Mouse (Mus musculus) forebrain, embryonic 11.5 days (tissue): ENCODE results near the gene Gpank1. TPM values are rescaled to one million over a fixed set of nuclear protein-coding genes. Genes with fewer than 3 reads are reported as not detected.
A peak's percentile ranks its signal among the peaks of the same experiment; 100 is the strongest.

Experiments used
- ATAC-seq: fragments of 200-750 bp; cut with Nextera tagmentation; replicated peaks from 2 replicates; pipeline ENCODE4 v1.8.0; 2017; ENCODE audit warnings: moderate TSS enrichment; ENCODE audit not compliant: low FRiP score
- DNase-seq: peaks from one replicate; pipeline ENCODE4 v3.0.0-alpha.2; 2017; ENCODE audit warnings: low spot score
- H3K27ac ChIP-seq: fragments of 300-500 bp; sonication (generic); 2 replicates; pipeline ENCODE4 v1.5.1; 2014; ENCODE audit warnings: low read depth, low read length
- H3K27me3 ChIP-seq: fragments of 300-500 bp; sonication (generic); 2 replicates; pipeline ENCODE4 v1.6.1; 2014; ENCODE audit warnings: mild to moderate bottlenecking, low read length, mixed read lengths; ENCODE audit not compliant: control insufficient read depth, insufficient read depth
- H3K36me3 ChIP-seq: fragments of 300-500 bp; sonication (generic); 2 replicates; pipeline ENCODE4 v1.6.1; 2014; ENCODE audit warnings: mild to moderate bottlenecking, low read length, moderate library complexity, mixed read lengths; ENCODE audit not compliant: control insufficient read depth, insufficient read depth
- H3K4me1 ChIP-seq: fragments of 300-500 bp; sonication (generic); replicated peaks from 2 replicates; pipeline ENCODE4 v1.6.1; 2014; ENCODE audit warnings: low read length, mixed read lengths; ENCODE audit not compliant: control insufficient read depth, insufficient read depth
- H3K4me2 ChIP-seq: fragments of 300-500 bp; sonication (generic); 2 replicates; pipeline ENCODE4 v1.6.1; 2014; ENCODE audit warnings: low read depth, mild to moderate bottlenecking, low read length, moderate library complexity, mixed read lengths; ENCODE audit not compliant: severe bottlenecking
- H3K4me3 ChIP-seq: fragments of 300-500 bp; sonication (generic); 2 replicates; pipeline ENCODE4 v1.5.1; 2014; ENCODE audit warnings: low read depth, low read length
- H3K9ac ChIP-seq: fragments of 300-500 bp; sonication (generic); 2 replicates; pipeline ENCODE4 v1.6.1; 2014; ENCODE audit warnings: low read length
- H3K9me3 ChIP-seq: fragments of 300-500 bp; sonication (generic); 2 replicates; pipeline ENCODE4 v1.6.1; 2016; ENCODE audit warnings: low read length, mixed read lengths; ENCODE audit not compliant: control insufficient read depth
- WGBS: fragments of 180-500 bp; shearing (Covaris S2); extraction: QIAGEN DNeasy Blood & Tissue Kit; methylation state at CpG from one replicate; pipeline ENCODE4 v1.1.7; 2014; 5-methylcytosine and 5-hydroxymethylcytosine counted together
- polyA plus RNA-seq: library from polyadenylated mRNA; unstranded; fragments of >200 nt; fragmentation: Nextera tagmentation; extraction: Ambion mirVana; gene quantifications from 2 replicates; pipeline ENCODE4 v1.2.1, GENCODE M21; 2014

The Gpank1 gene
- polyA plus RNA-seq, 1 experiment from 2014 or later = 33.7 TPM

- DNase-seq (no peak), ATAC-seq (no peak)
- H3K4me2 ChIP-seq = no peak overlapping the region
- H3K9me3 ChIP-seq = no peaks in the 10 kb centered on the region
- H3K36me3 ChIP-seq = no peaks in the 10 kb centered on the region
- no peak overlapping the region for H3K27ac ChIP-seq
- H3K27me3 ChIP-seq = no peaks in the 10 kb centered on the region
- no peak overlapping the region for H3K4me3 ChIP-seq
- H3K4me1 ChIP-seq = no peaks in the 10 kb centered on the region
- H3K9ac ChIP-seq = no peak overlapping the region
- 86% methylated on average over 16 of the region's 16 CpGs for WGBS
Observed at GRCm38 (mm10) chr17:35082841-35083576, 38.2 kb upstream of the Gpank1 start.

GRCm38 (mm10) chr17:35083929-35084497 is 37.2 kb upstream of the Gpank1 start:
- Histone ChIP-seq H3K4me2 (no peak overlapping the region), H3K4me3 (no peak overlapping the region), H3K9me3 (no peaks in the 10 kb centered on the region), H3K4me1 (no peaks in the 10 kb centered on the region), H3K27ac (no peak overlapping the region), H3K27me3 (no peaks in the 10 kb centered on the region), H3K9ac (no peak overlapping the region), H3K36me3 (no peaks in the 10 kb centered on the region)
- ATAC-seq (no peak), DNase-seq (no peak)
- 90% methylated on average over 3 of the region's 3 CpGs for WGBS

GRCm38 (mm10) chr17:35085208-35085865 is 35.9 kb upstream of the Gpank1 start, which contains the start of gene Ly6g6f:
Ly6g6f (minus strand) TSS chr17:35085610.
- Histone ChIP-seq H3K27ac (no peak within 1 kb of the TSS), H3K9ac (no peak within 1 kb of the TSS), H3K4me2 (no peak within 1 kb of the TSS), H3K27me3 (no peaks in the 10 kb centered on the region), H3K4me3 (no peak within 1 kb of the TSS), H3K36me3 (no peaks in the 10 kb centered on the region), H3K9me3 (no peaks in the 10 kb centered on the region), H3K4me1 (peaks cover 5% of the 10 kb centered on the region; the same call in 1 of the 2 replicates)
- no peak for ATAC-seq
- no peak for DNase-seq
- 81% methylated on average over 7 of the region's 7 CpGs for WGBS

- H3K4me1 ChIP-seq = peaks cover 6% of the 10 kb centered on the region; the same call in 1 of the 2 replicates
- 48% methylated on average over 2 of the region's 2 CpGs for WGBS
- no peak for DNase-seq
- no peak overlapping the region for H3K27ac ChIP-seq
- no peaks in the 10 kb centered on the region; the same call in 1 of the 2 replicates for H3K36me3 ChIP-seq
- no peak for ATAC-seq
- no peaks in the 10 kb centered on the region for H3K9me3 ChIP-seq
- no peaks in the 10 kb centered on the region for H3K27me3 ChIP-seq
- H3K4me3 ChIP-seq = no peak overlapping the region
- no peak overlapping the region for H3K9ac ChIP-seq
- no peak overlapping the region for H3K4me2 ChIP-seq
Observed at GRCm38 (mm10) chr17:35088151-35088550, 33.1 kb upstream of the Gpank1 start.

GRCm38 (mm10) chr17:35088825-35089644 is 32.2 kb upstream of the Gpank1 start, which contains the start of gene Abhd16a:
Abhd16a (plus strand) TSS chr17:35089263.
- peak; percentile 98 for ATAC-seq
- H3K4me2 ChIP-seq = peak within 1 kb of the TSS; percentile 67

GRCm38 (mm10) chr17:35090166-35090932 is 30.9 kb upstream of the Gpank1 start:
- Histone ChIP-seq H3K9ac (peak overlapping the region; percentile 90), H3K36me3 (no peaks in the 10 kb centered on the region; the same call in 1 of the 2 replicates), H3K27me3 (no peaks in the 10 kb centered on the region), H3K4me1 (peaks cover 6% of the 10 kb centered on the region; the same call in 1 of the 2 replicates), H3K27ac (no peak overlapping the region), H3K4me3 (peak overlapping the region; percentile 60), H3K9me3 (no peaks in the 10 kb centered on the region), H3K4me2 (peak overlapping the region; percentile 67)
- ATAC-seq (no peak), DNase-seq (no peak)
- WGBS = 80% methylated on average over 8 of the region's 8 CpGs

More at GRCm38 (mm10) chr17:35088825-35089644, 32.2 kb upstream of the Gpank1 start, which contains the start of gene Abhd16a:
- DNase-seq = peak; percentile 96
- Histone ChIP-seq H3K4me3 (peak within 1 kb of the TSS; percentile 60), H3K9me3 (no peaks in the 10 kb centered on the region), H3K27me3 (no peaks in the 10 kb centered on the region), H3K4me1 (peaks cover 6% of the 10 kb centered on the region; the same call in 1 of the 2 replicates), H3K27ac (peak within 1 kb of the TSS; percentile 93), H3K36me3 (no peaks in the 10 kb centered on the region; the same call in 1 of the 2 replicates), H3K9ac (peak within 1 kb of the TSS; percentile 90)
- WGBS = 3% methylated on average over 63 of the region's 67 CpGs

GRCm38 (mm10) chr17:35092403-35093198 is 28.7 kb upstream of the Gpank1 start:
- H3K27me3 ChIP-seq = no peaks in the 10 kb centered on the region
- peaks cover 6% of the 10 kb centered on the region; the same call in 1 of the 2 replicates for H3K4me1 ChIP-seq
- H3K4me3 ChIP-seq = no peak overlapping the region
- no peaks in the 10 kb centered on the region for H3K9me3 ChIP-seq
- no peaks in the 10 kb centered on the region; the same call in 1 of the 2 replicates for H3K36me3 ChIP-seq
- no peak overlapping the region for H3K4me2 ChIP-seq
- DNase-seq (no peak), ATAC-seq (no peak)
- H3K27ac ChIP-seq = no peak overlapping the region
- no peak overlapping the region for H3K9ac ChIP-seq
- WGBS = 90% methylated on average over 14 of the region's 14 CpGs
